Mouse (Mus musculus) small intestine, adult 2 months (tissue): ENCODE data around the gene Sptb. TPM values are rescaled to one million over a fixed set of nuclear protein-coding genes. Genes with fewer than 3 reads are reported as not detected.

Experiments
- H3K27ac ChIP-seq: fragments of 200-500 bp; 2 replicates; pipeline ENCODE4 v1.5.1; 2012; ENCODE audit warnings: low read depth, low read length, control low read depth, inconsistent platforms; ENCODE audit not compliant: insufficient read depth
- H3K27me3 ChIP-seq: fragments of 200-500 bp; 2 replicates; pipeline ENCODE4 v1.6.1; 2012; ENCODE audit warnings: mild to moderate bottlenecking, moderate library complexity, low read length, inconsistent platforms; ENCODE audit not compliant: control insufficient read depth, insufficient read depth
- H3K36me3 ChIP-seq: fragments of 200-500 bp; 2 replicates; pipeline ENCODE4 v1.6.1; 2012; ENCODE audit warnings: mild to moderate bottlenecking, low read length, control low read depth, inconsistent platforms; ENCODE audit not compliant: control insufficient read depth, insufficient read depth
- H3K4me1 ChIP-seq: fragments of 200-500 bp; 2 replicates; pipeline ENCODE4 v1.6.1; 2012; ENCODE audit warnings: low read length, inconsistent platforms, mixed read lengths; ENCODE audit not compliant: control insufficient read depth, insufficient read depth, insufficient read length
- H3K4me3 ChIP-seq: fragments of 200-500 bp; 2 replicates; pipeline ENCODE4 v1.5.1; 2012; ENCODE audit warnings: low read depth, mild to moderate bottlenecking, control low read depth, inconsistent platforms, low read length, moderate library complexity
- CTCF ChIP-seq: fragments of 200-500 bp; IDR thresholded peaks from 2 replicates; pipeline ENCODE4 v1.5.1; 2012; ENCODE audit warnings: low read depth, mild to moderate bottlenecking, control low read depth, inconsistent platforms, low read length, moderate library complexity, mixed read lengths; ENCODE audit not compliant: insufficient replicate concordance, insufficient read length; ENCODE audit errors: extremely low read depth
- POLR2A ChIP-seq: fragments of 200-500 bp; IDR thresholded peaks from 2 replicates; pipeline ENCODE4 v1.6.1; 2012; ENCODE audit warnings: low read depth, mild to moderate bottlenecking, control low read depth, inconsistent platforms, low read length, moderate library complexity
- WGBS: fragments of 180-500 bp; shearing (Covaris S2); methylation state at CpG from one replicate; pipeline ENCODE4 v1.1.7; 2018; 5-methylcytosine and 5-hydroxymethylcytosine counted together
- polyA plus RNA-seq: library from polyadenylated mRNA; depleted of rRNA; stranded (reverse); fragments of >200 nt; gene quantifications from 2 replicates; pipeline ENCODE4 v1.2.3, GENCODE M21; 2012

Sptb gene
- polyA plus RNA-seq, 1 experiment: 0.60 TPM

DNA sequence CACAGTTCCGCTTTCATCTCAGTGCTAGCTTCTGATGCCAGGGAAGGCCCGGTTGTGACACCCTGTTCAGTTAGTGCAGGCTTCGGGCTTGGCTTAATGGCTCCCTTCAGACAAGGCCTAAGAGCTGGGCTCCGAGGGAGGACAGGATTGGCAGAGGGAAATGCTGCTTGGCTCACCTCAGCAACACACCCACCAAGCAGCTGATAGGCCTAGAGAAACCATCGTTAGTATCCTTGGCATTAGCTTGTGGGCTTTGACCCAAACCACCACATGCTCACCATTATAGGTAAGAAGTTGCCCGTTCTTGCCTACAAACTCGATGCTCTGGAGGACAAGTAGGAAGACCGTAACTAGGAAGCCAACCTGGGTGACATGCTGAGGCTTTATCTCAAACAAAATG lies 38.3 kb downstream of the Sptb start:
- Histone ChIP-seq H3K27me3 (no peaks in the 10 kb centered on the region), H3K4me1 (no peaks in the 10 kb centered on the region), H3K27ac (no peak overlapping the region), H3K4me3 (no peak overlapping the region), H3K36me3 (no peaks in the 10 kb centered on the region)
- WGBS: 78% methylated on average over 8 of the region's 8 CpGs
- no peak for TF ChIP-seq CTCF
- no peak for TF ChIP-seq POLR2A

DNA sequence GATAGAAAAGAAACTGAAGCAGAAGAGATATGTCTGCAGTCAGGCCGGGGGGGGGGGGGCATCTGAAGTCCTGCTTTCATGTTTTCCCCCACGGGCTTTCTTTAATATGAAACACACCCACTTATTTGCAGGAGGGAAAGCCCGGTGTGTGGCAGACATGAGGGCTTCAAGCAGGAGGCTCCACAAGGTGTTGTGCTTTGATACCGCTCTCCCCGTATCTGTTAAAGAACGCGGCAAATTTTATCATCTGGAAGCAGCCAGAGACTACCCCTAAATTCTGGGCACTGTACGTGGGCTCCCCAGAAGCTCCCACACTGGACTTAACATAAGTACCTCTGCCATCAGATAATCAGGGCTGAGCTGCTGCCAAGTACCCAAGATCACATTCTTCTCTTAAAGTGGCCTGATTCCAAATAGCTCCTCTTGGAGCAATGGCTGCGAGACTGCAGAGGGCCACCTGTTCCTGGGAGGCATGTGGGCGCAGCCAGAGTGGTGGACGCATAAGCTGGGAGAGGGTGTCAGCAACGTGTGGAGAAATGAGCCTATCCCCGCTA lies 39.7 kb downstream of the Sptb start:
- H3K4me1 ChIP-seq: no peaks in the 10 kb centered on the region
- TF ChIP-seq POLR2A: no peak
- no peak overlapping the region for H3K4me3 ChIP-seq
- 68% methylated on average over 13 of the region's 13 CpGs for WGBS
- H3K36me3 ChIP-seq: no peaks in the 10 kb centered on the region
- no peaks in the 10 kb centered on the region for H3K27me3 ChIP-seq
- H3K27ac ChIP-seq: no peak overlapping the region

DNA sequence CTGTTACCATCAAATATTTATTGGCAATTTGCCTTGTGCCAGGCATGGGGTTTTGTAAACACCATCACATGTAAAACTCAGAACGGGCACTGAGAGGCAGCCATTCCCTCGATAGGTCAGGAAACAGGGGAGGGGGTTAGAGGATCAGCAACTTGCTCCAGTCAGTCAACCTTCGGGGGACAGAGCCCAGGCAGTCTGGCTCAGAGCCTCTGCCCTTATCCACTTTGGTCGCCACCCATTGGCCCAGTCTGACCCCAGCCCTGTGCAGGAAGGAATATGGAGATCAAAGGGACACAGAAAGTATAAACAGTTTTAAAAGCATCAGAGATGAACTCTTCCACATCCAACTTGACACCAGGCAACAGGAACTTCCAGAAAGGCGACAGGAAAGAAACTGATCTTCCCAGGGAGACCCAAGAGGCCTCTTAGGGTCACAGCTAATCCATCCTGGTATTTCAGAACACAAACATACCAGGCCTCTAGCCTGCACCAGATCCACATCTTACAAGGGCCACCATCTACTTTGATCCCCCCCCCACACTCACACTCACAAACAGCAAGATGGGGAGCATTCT lies 40.3 kb downstream of the Sptb start:
- no peaks in the 10 kb centered on the region for H3K36me3 ChIP-seq
- TF ChIP-seq CTCF (no peak), POLR2A (no peak)
- 40% methylated on average over 5 of the region's 5 CpGs for WGBS
- H3K27ac ChIP-seq: no peak overlapping the region
- H3K27me3 ChIP-seq: no peaks in the 10 kb centered on the region
- H3K4me1 ChIP-seq: no peaks in the 10 kb centered on the region
- H3K4me3 ChIP-seq: no peak overlapping the region

DNA sequence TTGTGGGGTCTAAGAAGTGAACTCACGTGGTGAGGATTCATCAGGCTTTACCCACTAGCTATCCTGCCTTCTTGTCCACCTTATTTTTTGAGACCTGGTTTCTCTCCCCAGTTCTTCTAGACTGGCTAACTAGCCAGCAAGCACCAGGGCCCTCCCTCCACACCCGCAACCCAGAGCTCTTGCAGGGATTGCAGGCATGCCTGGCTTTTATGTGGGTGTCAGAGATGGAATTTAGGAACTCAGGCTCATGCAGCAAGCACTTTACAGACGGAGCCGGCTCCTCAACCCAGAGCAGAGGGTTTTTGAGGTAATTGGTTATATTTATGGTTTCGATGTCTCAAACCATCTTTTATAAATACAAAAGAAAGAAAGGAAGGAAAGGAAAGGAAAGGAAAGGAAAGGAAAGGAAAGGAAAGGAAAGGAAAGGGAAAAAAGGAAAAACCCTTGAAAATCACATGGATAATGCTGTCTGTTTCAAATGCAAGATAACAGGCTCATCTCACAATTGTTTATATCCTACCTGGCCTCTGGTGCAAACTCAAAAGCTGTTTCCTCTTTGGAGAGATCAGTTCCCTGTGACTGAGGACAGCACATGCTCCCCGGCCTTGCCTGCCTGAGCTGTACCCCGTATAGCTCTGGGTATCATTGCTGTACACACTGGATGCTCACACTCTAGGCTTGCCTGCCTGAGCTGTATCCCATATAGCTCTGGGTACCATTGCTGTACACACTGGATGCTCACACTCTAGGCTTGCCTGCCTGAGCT lies 41.5 kb downstream of the Sptb start:
- Histone ChIP-seq H3K27me3 (no peaks in the 10 kb centered on the region), H3K4me3 (no peak overlapping the region), H3K4me1 (no peaks in the 10 kb centered on the region), H3K36me3 (no peaks in the 10 kb centered on the region), H3K27ac (no peak overlapping the region)
- 86% methylated on average over 7 of the region's 7 CpGs for WGBS
- TF ChIP-seq CTCF: no peak
- TF ChIP-seq POLR2A: no peak

DNA sequence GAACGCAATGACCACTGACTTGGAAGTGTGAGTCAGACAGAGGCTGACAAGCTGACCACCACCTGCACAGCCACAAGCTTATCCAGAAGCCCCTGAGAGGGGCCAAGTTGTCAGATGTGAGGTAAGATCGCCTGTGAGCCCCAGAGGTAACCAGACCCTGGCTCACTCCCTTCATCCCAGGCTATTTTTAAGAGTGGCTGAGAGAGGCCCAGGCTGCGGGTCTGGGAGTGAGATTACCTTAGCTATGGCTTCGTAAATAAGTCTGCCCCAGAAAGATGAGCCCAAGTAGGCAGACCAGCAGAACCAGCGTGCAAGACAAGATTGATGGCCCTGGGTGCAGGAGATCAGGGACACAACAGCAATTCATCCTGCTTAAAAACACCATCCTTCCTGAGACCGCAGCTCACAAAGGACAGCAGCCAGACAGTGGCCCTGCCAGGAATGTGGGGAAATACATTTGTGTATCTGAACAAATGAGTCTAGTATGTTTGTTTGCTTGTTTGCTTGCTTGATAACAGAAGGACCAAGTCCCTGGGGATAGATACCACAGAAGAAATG lies 58.5 kb downstream of the Sptb start:
- no peaks in the 10 kb centered on the region for H3K27me3 ChIP-seq
- WGBS: 83% methylated on average over 6 of the region's 6 CpGs
- TF ChIP-seq POLR2A (no peak), CTCF (no peak)
- no peaks in the 10 kb centered on the region for H3K4me1 ChIP-seq
- H3K27ac ChIP-seq: no peak overlapping the region
- H3K36me3 ChIP-seq: no peaks in the 10 kb centered on the region
- no peak overlapping the region for H3K4me3 ChIP-seq

DNA sequence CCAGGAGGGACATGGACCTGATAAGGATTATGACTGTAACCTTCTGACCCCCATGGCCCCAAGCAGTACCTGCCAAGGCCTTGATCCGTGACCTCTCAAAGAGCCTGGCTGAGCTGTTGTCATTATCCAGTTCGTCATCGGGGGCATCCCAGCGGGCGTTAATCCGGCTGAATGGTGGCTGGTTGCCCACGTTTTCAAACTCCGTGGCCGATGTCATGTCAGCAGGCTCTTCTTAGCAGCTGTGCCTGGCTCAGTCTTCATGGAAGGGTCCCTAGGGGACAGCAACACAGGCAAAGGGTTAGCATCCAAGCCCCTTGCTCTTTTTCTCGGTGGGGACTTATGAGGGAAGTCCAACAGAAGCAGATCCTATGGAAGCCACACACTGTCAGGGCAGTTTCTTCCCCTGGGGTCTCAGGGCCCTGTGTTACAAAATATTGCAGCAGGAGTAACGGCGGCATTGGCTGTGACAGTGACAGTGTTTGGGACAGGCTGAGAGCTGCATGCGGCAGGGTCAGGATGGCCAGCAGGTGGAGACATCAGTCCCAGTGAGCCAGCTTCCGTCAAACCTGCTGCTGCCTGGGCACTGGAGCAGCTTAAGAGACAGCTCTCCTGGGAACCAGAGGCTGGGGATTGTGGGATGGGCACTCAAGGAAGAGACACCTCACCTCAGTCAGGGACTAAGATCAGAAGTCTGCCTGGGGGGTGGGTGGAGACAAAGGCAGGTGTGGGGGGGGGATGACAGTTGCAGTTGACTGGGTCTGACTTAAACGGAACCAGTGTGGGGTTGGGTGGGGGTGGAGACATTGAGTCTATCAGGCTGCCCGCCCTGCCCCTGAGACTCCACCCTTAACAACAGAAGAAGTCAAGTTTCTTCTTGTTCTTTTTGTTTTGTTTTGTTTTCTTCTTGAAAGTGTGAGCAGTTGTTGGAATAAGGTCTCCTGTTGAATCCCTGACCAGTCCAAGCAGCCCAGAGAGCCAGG lies 60.3 kb downstream of the Sptb start:
- H3K4me3 ChIP-seq: no peak overlapping the region
- 61% methylated on average over 16 of the region's 16 CpGs for WGBS
- H3K36me3 ChIP-seq: no peaks in the 10 kb centered on the region
- no peaks in the 10 kb centered on the region for H3K4me1 ChIP-seq
- peak; percentile 61; the same call in 1 of the 2 replicates for TF ChIP-seq CTCF
- TF ChIP-seq POLR2A: no peak
- no peaks in the 10 kb centered on the region for H3K27me3 ChIP-seq
- H3K27ac ChIP-seq: no peak overlapping the region
